Mouse (Mus musculus) embryo, embryonic 10.5 days (tissue): ENCODE measurements around the gene Foxg1.

ENCODE experiments used
- DNase-seq: peaks from one replicate; pipeline ENCODE4 v3.0.0-alpha.2; 2015; ENCODE audit warnings: low spot score

Gene Foxg1

GRCm38 (mm10) chr12:49401796-49402130 lies 19.3 kb downstream of the Foxg1 start:
- DNase-seq, result peak; percentile 49

GRCm38 (mm10) chr12:49409833-49410232 lies 27.4 kb downstream of the Foxg1 start:
- DNase-seq, result no peak

- no peak for DNase-seq
Measured at GRCm38 (mm10) chr12:49417963-49418362, 35.5 kb downstream of the Foxg1 start.
